Comparison of ENCODE assay signal across 24 mouse cellular contexts in the genomic region with DNA sequence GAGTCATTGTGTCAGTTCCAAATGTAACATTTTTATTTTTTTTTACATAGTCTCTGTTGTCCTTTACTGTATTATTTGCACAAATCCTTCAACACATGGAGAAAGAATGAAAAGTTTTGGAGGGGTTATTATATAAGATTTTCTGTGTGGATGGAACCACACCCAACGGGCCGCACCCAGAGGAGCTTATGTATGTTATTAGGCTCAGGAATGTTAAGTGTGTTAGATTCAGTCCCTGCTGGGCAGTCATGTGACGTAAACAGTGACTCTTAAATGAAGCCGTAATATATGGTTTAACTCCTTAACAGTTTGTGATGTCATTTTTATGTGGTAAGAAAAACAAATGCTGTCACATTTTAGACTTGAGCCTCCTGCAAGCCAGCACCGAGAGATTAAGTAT. TPM values are rescaled to one million over a fixed set of nuclear protein-coding genes. Genes with fewer than 3 reads are reported as not detected.
DNase-seq lines count a peak whose midpoint lies in the region; ATAC-seq lines count a peak whose summit lies in the region.
"Had no signal": no experiment of that assay in that cellular context is flagged by ENCODE, and none has a peak within 500 bp of the region (broad histone marks: within the 10 kb centered on the region; RNA-seq: fewer than 3 reads in every experiment).

No protein-coding gene starts in this region.

- DNase-seq in embryonic facial prominence, embryonic 14.5 days (ENCODE audit: low spot score) = peak; percentile 37
- no peak for DNase-seq in embryonic facial prominence, embryonic 10.5 days (ENCODE audit: low spot score)
- no peak for DNase-seq in lung, postnatal 4 days
- DNase-seq in R1 (ENCODE audit: low read depth, low spot score) = peak; percentile 18
- DNase-seq in thymus, postnatal 25 days = no peak
- DNase-seq: adrenal gland, adult 8-10 months; adrenal gland, postnatal 14 days; adrenal gland, postnatal 36 days; B cell, adult 2 months; cerebellum, adult 11-12 months; cerebellum, adult 2 months; cerebellum, adult 9-10 months; cerebellum, postnatal 10 days; cerebellum, postnatal 25 days; forebrain, postnatal 0 days had no signal

- no peak for ATAC-seq in embryonic facial prominence, embryonic 14.5 days (ENCODE audit: low read depth)
- ATAC-seq in lung, embryonic 16.5 days (ENCODE audit: low read depth) = peak; percentile 65; the same call in 1 of the 2 replicates
- ATAC-seq: activated CD4-positive, CD25-positive, alpha-beta regulatory T cell, adult 4 months; CD4-positive, CD25-positive, alpha-beta regulatory T cell, adult 4 months; forebrain, embryonic 13.5 days; forebrain, embryonic 15.5 days; forebrain, postnatal 0 days; Patski had no signal

- WGBS in embryonic facial prominence, embryonic 14.5 days = 47% methylated on average over 5 of the region's 5 CpGs
- WGBS in embryonic facial prominence, embryonic 10.5 days = 82% methylated on average over 5 of the region's 5 CpGs
- 29% methylated on average over 5 of the region's 5 CpGs for WGBS in lung, embryonic 16.5 days

- no peaks in the 10 kb centered on the region for H3K36me3 ChIP-seq in embryonic facial prominence, embryonic 14.5 days (ENCODE audit: control insufficient read depth, insufficient read depth, low read length)
- no peaks in the 10 kb centered on the region for H3K36me3 ChIP-seq in embryonic facial prominence, embryonic 10.5 days (replicated peaks)
- H3K36me3 ChIP-seq in lung, embryonic 16.5 days (ENCODE audit: control insufficient read depth, insufficient read depth, low read length) = no peaks in the 10 kb centered on the region
- H3K36me3 ChIP-seq: embryonic facial prominence, embryonic 13.5 days; forebrain, embryonic 15.5 days; G1E had no signal

- no peak overlapping the region for H3K4me3 ChIP-seq in embryonic facial prominence, embryonic 14.5 days (ENCODE audit: low read depth, low read length)
- H3K4me3 ChIP-seq in embryonic facial prominence, embryonic 10.5 days = no peak overlapping the region
- no peak overlapping the region for H3K4me3 ChIP-seq in lung, embryonic 16.5 days (ENCODE audit: low read length)
- H3K4me3 ChIP-seq: embryonic facial prominence, embryonic 13.5 days; forebrain, embryonic 13.5 days; forebrain, embryonic 15.5 days had no signal

- peaks cover 4% of the 10 kb centered on the region; the same call in 1 of the 2 replicates for H3K27me3 ChIP-seq in embryonic facial prominence, embryonic 14.5 days (replicated peaks; ENCODE audit: control insufficient read depth, insufficient read depth, low read length)
- H3K27me3 ChIP-seq in embryonic facial prominence, embryonic 10.5 days (replicated peaks; ENCODE audit: low read depth, poor library complexity, severe bottlenecking) = peaks cover 3% of the 10 kb centered on the region
- H3K27me3 ChIP-seq in lung, embryonic 16.5 days (ENCODE audit: control insufficient read depth, insufficient read depth, low read depth, low read length) = no peaks in the 10 kb centered on the region
- H3K27me3 ChIP-seq: CH12.LX; forebrain, embryonic 13.5 days; forebrain, embryonic 15.5 days had no signal

- H3K27ac ChIP-seq in embryonic facial prominence, embryonic 14.5 days (replicated peaks; ENCODE audit: low read depth, low read length) = no peak overlapping the region
- H3K27ac ChIP-seq in embryonic facial prominence, embryonic 10.5 days (replicated peaks) = no peak overlapping the region
- no peak overlapping the region for H3K27ac ChIP-seq in lung, embryonic 16.5 days (ENCODE audit: low read length)
- H3K27ac ChIP-seq: embryonic facial prominence, embryonic 13.5 days; forebrain, embryonic 13.5 days; forebrain, embryonic 15.5 days had no signal

- H3K4me2 ChIP-seq in embryonic facial prominence, embryonic 14.5 days (ENCODE audit: low read depth, low read length) = no peak overlapping the region
- H3K4me2 ChIP-seq in lung, embryonic 16.5 days (ENCODE audit: low read depth, low read length) = no peak overlapping the region
- H3K4me2 ChIP-seq: embryonic facial prominence, embryonic 13.5 days; forebrain, embryonic 13.5 days; forebrain, embryonic 15.5 days had no signal

- no peaks in the 10 kb centered on the region for H3K9me3 ChIP-seq in embryonic facial prominence, embryonic 14.5 days (ENCODE audit: control insufficient read depth, low read length)
- H3K9me3 ChIP-seq in embryonic facial prominence, embryonic 10.5 days = no peaks in the 10 kb centered on the region
- no peaks in the 10 kb centered on the region for H3K9me3 ChIP-seq in lung, embryonic 16.5 days (ENCODE audit: control insufficient read depth, low read length)
- H3K9me3 ChIP-seq: embryonic facial prominence, embryonic 13.5 days; forebrain, embryonic 13.5 days; forebrain, embryonic 15.5 days had no signal

- no peaks in the 10 kb centered on the region for H3K4me1 ChIP-seq in embryonic facial prominence, embryonic 14.5 days (ENCODE audit: control insufficient read depth, insufficient read depth, low read length)
- no peaks in the 10 kb centered on the region for H3K4me1 ChIP-seq in embryonic facial prominence, embryonic 10.5 days
- peaks cover 3% of the 10 kb centered on the region; the same call in 1 of the 2 replicates for H3K4me1 ChIP-seq in lung, embryonic 16.5 days (replicated peaks; ENCODE audit: control insufficient read depth, insufficient read depth, low read length)
- H3K4me1 ChIP-seq: forebrain, embryonic 13.5 days; forebrain, embryonic 15.5 days had no signal

- H3K9ac ChIP-seq in embryonic facial prominence, embryonic 14.5 days (ENCODE audit: low read depth, low read length) = no peak overlapping the region
- H3K9ac ChIP-seq in lung, embryonic 16.5 days (ENCODE audit: low read length) = no peak overlapping the region
- H3K9ac ChIP-seq: embryonic facial prominence, embryonic 13.5 days; forebrain, embryonic 13.5 days; forebrain, embryonic 15.5 days; forebrain, postnatal 0 days had no signal

RNA-seq across cellular contexts. Expression of a gene that starts 6.5 kb away (rescaled TPM):
- 32.2 and 37.9 TPM in 2 replicates for polyA plus RNA-seq in embryonic facial prominence, embryonic 14.5 days (2014; fragmentation: Nextera tagmentation; extraction: Ambion mirVana)
- polyA plus RNA-seq in embryonic facial prominence, embryonic 10.5 days (2016; fragmentation: Nextera tagmentation; extraction: Ambion mirVana) = 3.8 and 6.9 TPM in 2 replicates
- 16.9 and 23.0 TPM in 2 replicates for polyA plus RNA-seq in lung, embryonic 16.5 days (2015; fragmentation: Nextera tagmentation; extraction: Ambion mirVana)
- polyA plus RNA-seq: CD4-positive, CD25-positive, alpha-beta regulatory T cell, adult 4 months; G1E; Patski had no signal

Comparison
In these comparisons a context has a peak if more than half of its experiments do, and no peak if none do; other contexts are left out.
1. DNase-seq: peak in embryonic facial prominence, embryonic 14.5 days (single experiment) and R1 (single experiment); none in embryonic facial prominence, embryonic 10.5 days (single experiment), lung, postnatal 4 days (0 of 2) and thymus, postnatal 25 days (single experiment).